Mouse (Mus musculus) spleen, postnatal 10 days (tissue): Measurements from ENCODE around the gene Dctn3.
"Not testable (repeated sequence)": the region's sequence is repeated elsewhere in the genome, so short reads cannot be mapped to it uniquely, and the experiment has no call there.

ENCODE experiments used
- DNase-seq, 2 experiments: peaks; one replicate each; pipeline ENCODE4 v3.0.0; 2021 to 2022; ENCODE audit warnings: low spot score in 2 of 2

The Dctn3 gene

GRCm38 (mm10) chr4:41738256-41738603 is 15.3 kb upstream of the Dctn3 start:
- DNase-seq: no peak

GRCm38 (mm10) chr4:41737602-41738255 is 14.8 kb upstream of the Dctn3 start:
- peak; percentile 29 to 79 for DNase-seq

GRCm38 (mm10) chr4:41731052-41731765 is 8.2 kb upstream of the Dctn3 start, which contains the start of gene Arid3c:
Arid3c (minus strand) TSS chr4:41731142.
- no peak for DNase-seq

- no peak for DNase-seq
Observed at GRCm38 (mm10) chr4:41726826-41727621, 4.1 kb upstream of the Dctn3 start.

GRCm38 (mm10) chr4:41716834-41717233 is 6.1 kb downstream of the Dctn3 start:
- no peak for DNase-seq

- peak in 1 of 2 experiments; percentile 53 for DNase-seq
Observed at GRCm38 (mm10) chr4:41715596-41715995, 7.4 kb downstream of the Dctn3 start.

- DNase-seq: no peak
Observed at GRCm38 (mm10) chr4:41715082-41715481, 7.9 kb downstream of the Dctn3 start.

- DNase-seq: peak; percentile 43 to 71
Observed at GRCm38 (mm10) chr4:41714276-41714675, 8.7 kb downstream of the Dctn3 start.

- peak; percentile 85 to 91 for DNase-seq
Observed at GRCm38 (mm10) chr4:41713197-41714067, 9.5 kb downstream of the Dctn3 start, which contains the start of gene Rpp25l. Rpp25l (minus strand) TSS chr4:41713534.

GRCm38 (mm10) chr4:41712421-41713196 is 10.4 kb downstream of the Dctn3 start:
- DNase-seq: no peak

GRCm38 (mm10) chr4:41711705-41712375 is 11.1 kb downstream of the Dctn3 start:
- no peak for DNase-seq

- DNase-seq: no peak
Observed at GRCm38 (mm10) chr4:41710229-41710628, 12.7 kb downstream of the Dctn3 start.

- peak in 1 of 2 experiments; percentile 20 for DNase-seq
Observed at GRCm38 (mm10) chr4:41708192-41708745, 14.7 kb downstream of the Dctn3 start.

GRCm38 (mm10) chr4:41707011-41707535 is 15.9 kb downstream of the Dctn3 start:
- DNase-seq: peak in 1 of 2 experiments; percentile 70

- peak in 1 of 2 experiments; percentile 20 for DNase-seq
Observed at GRCm38 (mm10) chr4:41705922-41706754, 16.8 kb downstream of the Dctn3 start.

GRCm38 (mm10) chr4:41704651-41705050 is 18.3 kb downstream of the Dctn3 start:
- no peak for DNase-seq

- not testable (repeated sequence) for DNase-seq
Observed at GRCm38 (mm10) chr4:41702226-41702625, 20.7 kb downstream of the Dctn3 start.

GRCm38 (mm10) chr4:41700224-41700623 is 22.7 kb downstream of the Dctn3 start:
- DNase-seq: not testable (repeated sequence)
